Mouse (Mus musculus) 3134 (cell line): Measurements from ENCODE around the gene Bnipl.

Experiments used
- DNase-seq: peaks from one replicate; pipeline ENCODE4 v3.0.0-alpha.2; 2011; ENCODE audit warnings: low spot score; ENCODE audit not compliant: insufficient read length; ENCODE audit errors: extremely low read depth

Bnipl gene

GRCm38 (mm10) chr3:95250783-95251424 lies at the start of gene Bnipl:
Gene Bnipl, minus strand, starts transcription at chr3:95251193.
- no peak for DNase-seq

GRCm38 (mm10) chr3:95298018-95298417 lies 47.0 kb upstream of the Bnipl start:
- no peak for DNase-seq

GRCm38 (mm10) chr3:95296103-95296469 lies 45.1 kb upstream of the Bnipl start:
- no peak for DNase-seq

GRCm38 (mm10) chr3:95295321-95296102 lies 44.5 kb upstream of the Bnipl start:
- DNase-seq: no peak

GRCm38 (mm10) chr3:95294718-95295117 lies 43.7 kb upstream of the Bnipl start:
- no peak for DNase-seq

GRCm38 (mm10) chr3:95294316-95294715 lies 43.3 kb upstream of the Bnipl start:
- no peak for DNase-seq

- DNase-seq: peak; percentile 82
Measured at GRCm38 (mm10) chr3:95293537-95293936, 42.5 kb upstream of the Bnipl start.

GRCm38 (mm10) chr3:95292899-95293298 lies 41.9 kb upstream of the Bnipl start:
- DNase-seq: no peak

GRCm38 (mm10) chr3:95291041-95291440 lies 40.0 kb upstream of the Bnipl start:
- DNase-seq: no peak

GRCm38 (mm10) chr3:95290156-95290555 lies 39.2 kb upstream of the Bnipl start:
- DNase-seq: no peak

GRCm38 (mm10) chr3:95289419-95289818 lies 38.4 kb upstream of the Bnipl start:
- no peak for DNase-seq

GRCm38 (mm10) chr3:95287541-95287940 lies 36.5 kb upstream of the Bnipl start:
- DNase-seq: no peak

GRCm38 (mm10) chr3:95286510-95286909 lies 35.5 kb upstream of the Bnipl start:
- DNase-seq: no peak

- DNase-seq: no peak
Measured at GRCm38 (mm10) chr3:95286011-95286410, 35.0 kb upstream of the Bnipl start.

GRCm38 (mm10) chr3:95285390-95285789 lies 34.4 kb upstream of the Bnipl start:
- no peak for DNase-seq

- no peak for DNase-seq
Measured at GRCm38 (mm10) chr3:95284501-95285281, 33.7 kb upstream of the Bnipl start.

GRCm38 (mm10) chr3:95284062-95284461 lies 33.1 kb upstream of the Bnipl start:
- DNase-seq: no peak

GRCm38 (mm10) chr3:95283589-95283941 lies 32.6 kb upstream of the Bnipl start:
- DNase-seq: no peak

- peak; percentile 88 for DNase-seq
Measured at GRCm38 (mm10) chr3:95282865-95283588, 32.0 kb upstream of the Bnipl start.

GRCm38 (mm10) chr3:95282381-95282864 lies 31.4 kb upstream of the Bnipl start:
- DNase-seq: peak; percentile 52
